Mouse (Mus musculus): ENCODE measurements at regions not wholly inside any gene's neighbourhood (a gene's known extent, or its start where the extent isn't known, plus 50 kb on each side); places are given as distances from the start of the nearest gene placed in this dataset.
"Not testable (repeated sequence)": the region's sequence is repeated elsewhere in the genome, so short reads cannot be mapped to it uniquely, and the experiment has no call there.

GRCm38 (mm10) chr3:113105979-113106378 lies 152.7 kb downstream of the Amy2a5 start:
- no peak for DNase-seq (ENCODE audit: low spot score)

- not testable (repeated sequence) for DNase-seq (ENCODE audit: low spot score)
Measured at GRCm38 (mm10) chr3:113090850-113091249, 167.8 kb downstream of the Amy2a5 start.

DNA sequence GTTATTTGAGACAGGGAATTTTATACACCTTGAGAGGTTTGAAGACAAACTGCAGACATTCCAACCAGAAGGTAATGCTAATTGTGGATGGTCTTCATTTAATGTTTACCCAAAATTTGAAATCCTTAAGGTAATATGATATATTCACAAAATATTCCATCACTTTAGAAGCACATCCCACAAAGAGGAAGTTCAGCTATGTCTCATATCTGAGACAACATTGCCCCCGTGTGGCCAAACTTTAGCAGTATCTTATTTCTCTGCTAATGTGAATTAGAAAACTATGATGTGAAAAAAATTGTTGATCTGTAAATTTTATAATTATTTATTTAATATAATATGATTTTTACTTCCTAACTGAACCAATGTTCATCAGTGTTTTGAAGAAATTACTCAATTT lies 177.9 kb downstream of the Amy2a5 start:
- peak; percentile 43 for DNase-seq (ENCODE audit: low spot score)
